Mouse (Mus musculus): ENCODE data around the gene H2afx. TPM values are rescaled to one million over a fixed set of nuclear protein-coding genes. Genes with fewer than 3 reads are reported as not detected.

H2afx gene
- polyA plus RNA-seq, 1 experiment from 2014 or later, result 124 TPM

- Histone ChIP-seq H3K4me2 (ENCODE audit: low read length) (peak within 1 kb of the TSS; percentile 97), H3K4me3 (ENCODE audit: low read depth, low read length) (peak within 1 kb of the TSS; percentile 96), H3K9me3 (replicated peaks; ENCODE audit: control insufficient read depth, low read length, poor library complexity, severe bottlenecking) (no peaks in the 10 kb centered on the region), H3K9ac (ENCODE audit: low read depth, low read length) (peak within 1 kb of the TSS; percentile 96), H3K4me1 (ENCODE audit: control insufficient read depth, insufficient read depth, low read length) (peaks cover 17% of the 10 kb centered on the region), H3K27ac (ENCODE audit: low read length) (peak within 1 kb of the TSS; percentile 90), H3K36me3 (ENCODE audit: control insufficient read depth, insufficient read depth, low read length) (peaks cover 15% of the 10 kb centered on the region), H3K27me3 (ENCODE audit: control insufficient read depth, insufficient read depth, low read depth, low read length) (no peaks in the 10 kb centered on the region)
- peak; percentile 98 for ATAC-seq
- under 1% methylated on average over 83 of the region's 83 CpGs for WGBS
Observed at GRCm38 (mm10) chr9:44379054-44379834, 44.8 kb downstream of the H2afx start, which contains the start of gene Hyou1. Gene Hyou1 (plus strand): TSS chr9:44379490.

- peak overlapping the region; percentile 96 for H3K4me3 ChIP-seq (ENCODE audit: low read depth, low read length)
- peak overlapping the region; percentile 90 for H3K27ac ChIP-seq (ENCODE audit: low read length)
- peak overlapping the region; percentile 97 for H3K4me2 ChIP-seq (ENCODE audit: low read length)
- no peaks in the 10 kb centered on the region for H3K9me3 ChIP-seq (replicated peaks; ENCODE audit: control insufficient read depth, low read length, poor library complexity, severe bottlenecking)
- no peaks in the 10 kb centered on the region for H3K27me3 ChIP-seq (ENCODE audit: control insufficient read depth, insufficient read depth, low read depth, low read length)
- 12% methylated on average over 15 of the region's 15 CpGs for WGBS
- H3K36me3 ChIP-seq (ENCODE audit: control insufficient read depth, insufficient read depth, low read length), result peaks cover 21% of the 10 kb centered on the region
- H3K4me1 ChIP-seq (ENCODE audit: control insufficient read depth, insufficient read depth, low read length), result peaks cover 17% of the 10 kb centered on the region
- H3K9ac ChIP-seq (ENCODE audit: low read depth, low read length), result peak overlapping the region; percentile 96
- ATAC-seq, result peak; percentile 52
Observed at GRCm38 (mm10) chr9:44379862-44380261, 45.4 kb downstream of the H2afx start.

GRCm38 (mm10) chr9:44384596-44384995 lies 50.1 kb downstream of the H2afx start:
- no peak overlapping the region for H3K4me3 ChIP-seq (ENCODE audit: low read depth, low read length)
- H3K9me3 ChIP-seq (replicated peaks; ENCODE audit: control insufficient read depth, low read length, poor library complexity, severe bottlenecking), result no peaks in the 10 kb centered on the region
- peaks cover 12% of the 10 kb centered on the region for H3K4me1 ChIP-seq (ENCODE audit: control insufficient read depth, insufficient read depth, low read length)
- no peak overlapping the region for H3K27ac ChIP-seq (ENCODE audit: low read length)
- H3K36me3 ChIP-seq (ENCODE audit: control insufficient read depth, insufficient read depth, low read length), result peaks cover 62% of the 10 kb centered on the region
- H3K9ac ChIP-seq (ENCODE audit: low read depth, low read length), result no peak overlapping the region
- no peak for ATAC-seq
- H3K4me2 ChIP-seq (ENCODE audit: low read length), result no peak overlapping the region
- 91% methylated on average over 13 of the region's 13 CpGs for WGBS
- H3K27me3 ChIP-seq (ENCODE audit: control insufficient read depth, insufficient read depth, low read depth, low read length), result no peaks in the 10 kb centered on the region

Small RNAs within 50 kb of the gene (microRNA-seq; reads per million reads assigned to microRNA genes)
- not detected for gene Gm44335

Other genes starting within 250 kb of the H2afx start
- gene Mfrp, start 233.0 kb upstream of the H2afx start, polyA plus RNA-seq (2015; fragmentation: Nextera tagmentation; extraction: Ambion mirVana), result 0.15 and 0.16 TPM in 2 replicates
- 4.6 and 5.5 TPM in 2 replicates for gene C1qtnf5, start 227.4 kb upstream of the H2afx start, polyA plus RNA-seq (2015; fragmentation: Nextera tagmentation; extraction: Ambion mirVana)
- gene Gm49380, start 221.2 kb upstream of the H2afx start, polyA plus RNA-seq (2015; fragmentation: Nextera tagmentation; extraction: Ambion mirVana), result 0.10 and 0.15 TPM in 2 replicates
- 25.6 and 26.0 TPM in 2 replicates for gene Rnf26, start 221.2 kb upstream of the H2afx start, polyA plus RNA-seq (2015; fragmentation: Nextera tagmentation; extraction: Ambion mirVana)
- 9.6 and 10.5 TPM in 2 replicates for gene Mcam, start 200.2 kb upstream of the H2afx start, polyA plus RNA-seq (2015; fragmentation: Nextera tagmentation; extraction: Ambion mirVana)
- gene Cbl, start 100.6 kb upstream of the H2afx start, polyA plus RNA-seq (2015; fragmentation: Nextera tagmentation; extraction: Ambion mirVana), result 21.7 and 26.5 TPM in 2 replicates
- gene Ccdc153, start 94.0 kb upstream of the H2afx start, polyA plus RNA-seq (2015; fragmentation: Nextera tagmentation; extraction: Ambion mirVana), result 1.5 TPM in 1 of 2 replicates, not detected in the other
- 0.72 and 0.82 TPM in 2 replicates for gene Pdzd3, start 83.2 kb upstream of the H2afx start, polyA plus RNA-seq (2015; fragmentation: Nextera tagmentation; extraction: Ambion mirVana)
- gene Nlrx1, start 66.1 kb upstream of the H2afx start, polyA plus RNA-seq (2015; fragmentation: Nextera tagmentation; extraction: Ambion mirVana), result 5.1 and 6.1 TPM in 2 replicates
- 29.7 and 33.9 TPM in 2 replicates for gene Abcg4, start 46.1 kb upstream of the H2afx start, polyA plus RNA-seq (2015; fragmentation: Nextera tagmentation; extraction: Ambion mirVana)
- gene Hinfp, start 29.0 kb upstream of the H2afx start, polyA plus RNA-seq (2015; fragmentation: Nextera tagmentation; extraction: Ambion mirVana), result 28.7 and 30.0 TPM in 2 replicates
- 22.3 and 24.8 TPM in 2 replicates for gene C2cd2l, start 14.4 kb upstream of the H2afx start, polyA plus RNA-seq (2015; fragmentation: Nextera tagmentation; extraction: Ambion mirVana)
- gene Dpagt1, start 8.7 kb upstream of the H2afx start, polyA plus RNA-seq (2015; fragmentation: Nextera tagmentation; extraction: Ambion mirVana), result 36.1 and 39.6 TPM in 2 replicates
- gene Hmbs, start 9.5 kb downstream of the H2afx start, polyA plus RNA-seq (2015; fragmentation: Nextera tagmentation; extraction: Ambion mirVana), result 54.7 and 56.2 TPM in 2 replicates
- 40.6 and 45.6 TPM in 2 replicates for gene Vps11, start 27.0 kb downstream of the H2afx start, polyA plus RNA-seq (2015; fragmentation: Nextera tagmentation; extraction: Ambion mirVana)
- 26.8 and 28.2 TPM in 2 replicates for gene Hyou1, start 44.8 kb downstream of the H2afx start, polyA plus RNA-seq (2015; fragmentation: Nextera tagmentation; extraction: Ambion mirVana)
- gene Slc37a4, start 62.2 kb downstream of the H2afx start, polyA plus RNA-seq (2015; fragmentation: Nextera tagmentation; extraction: Ambion mirVana), result 43.1 and 46.6 TPM in 2 replicates
- gene Rps25, start 72.4 kb downstream of the H2afx start, polyA plus RNA-seq (2015; fragmentation: Nextera tagmentation; extraction: Ambion mirVana), result 826 and 926 TPM in 2 replicates
- 330 and 343 TPM in 2 replicates for gene Trappc4, start 72.9 kb downstream of the H2afx start, polyA plus RNA-seq (2015; fragmentation: Nextera tagmentation; extraction: Ambion mirVana)
- 35.7 and 39.2 TPM in 2 replicates for gene Ccdc84, start 83.9 kb downstream of the H2afx start, polyA plus RNA-seq (2015; fragmentation: Nextera tagmentation; extraction: Ambion mirVana)
- gene Foxr1, start 106.4 kb downstream of the H2afx start, polyA plus RNA-seq (2015; fragmentation: Nextera tagmentation; extraction: Ambion mirVana), result not detected in 2 replicates
- gene Upk2, start 120.3 kb downstream of the H2afx start, polyA plus RNA-seq (2015; fragmentation: Nextera tagmentation; extraction: Ambion mirVana), result not detected in 2 replicates
- gene Bcl9l, start 148.1 kb downstream of the H2afx start, polyA plus RNA-seq (2015; fragmentation: Nextera tagmentation; extraction: Ambion mirVana), result 10.7 and 10.8 TPM in 2 replicates
- gene Cxcr5, start 227.2 kb downstream of the H2afx start, polyA plus RNA-seq (2015; fragmentation: Nextera tagmentation; extraction: Ambion mirVana), result 0.07 TPM in 1 of 2 replicates, not detected in the other

Measured in midbrain, embryonic 16.5 days (tissue).